In genomic region chr14:99063091-99063490, GRCm38 (mm10) we compare ENCODE assay signal across 20 mouse cellular contexts. TPM values are rescaled to one million over a fixed set of nuclear protein-coding genes. Genes with fewer than 3 reads are reported as not detected.
DNase-seq lines count a peak whose midpoint lies in the region; ATAC-seq lines count a peak whose summit lies in the region.
"Had no signal": no experiment of that assay in that cellular context is flagged by ENCODE, and none has a peak within 500 bp of the region (broad histone marks: within the 10 kb centered on the region; RNA-seq: fewer than 3 reads in every experiment).

No protein-coding gene starts in this region.

- intact Hi-C loops in left cerebral cortex, postnatal 25 days (cut with DNase I) = no loop called here

- 0 out of 2 replicates have a peak, but pooled peaks have one; percentile 30 for ATAC-seq in megakaryocyte-erythroid progenitor cell, adult 5-6 weeks (replicated peaks; ENCODE audit: low FRiP score, low TSS enrichment, poor library complexity, severe bottlenecking)
- ATAC-seq: activated CD4-positive, CD25-positive, alpha-beta regulatory T cell, adult 4 months; CD4-positive, CD25-positive, alpha-beta regulatory T cell, adult 4 months; forebrain, embryonic 14.5 days; forebrain, embryonic 16.5 days had no signal

- peak; percentile 51 for DNase-seq in 3T3-L1 (ENCODE audit: low read depth, low spot score)
- peak; percentile 25 for DNase-seq in Muller cell, postnatal 12 days (ENCODE audit: inconsistent ontology term)
- DNase-seq in cerebellum, postnatal 25 days = no peak
- no peak for DNase-seq in right cerebral cortex, postnatal 4 days
- no peak for DNase-seq in left cerebral cortex, postnatal 25 days (ENCODE audit: low spot score in 2 of 2)
- DNase-seq: adrenal gland, adult 8-10 months; adrenal gland, postnatal 14 days; adrenal gland, postnatal 36 days; B cell, adult 2 months; cerebellum, adult 11-12 months; cerebellum, adult 2 months; cerebellum, adult 9-10 months; cerebellum, postnatal 10 days; cerebellum, postnatal 36 days; embryo, embryonic 11 days had no signal

RNA-seq across cellular contexts. Expression of gene Bora, which starts 17.1 kb away (rescaled TPM):
- 80.4 and 93.7 TPM in 2 replicates for total RNA-seq in megakaryocyte-erythroid progenitor cell, adult 5-6 weeks (2014; fragmentation: Nextera tagmentation)
- total RNA-seq in megakaryocyte-erythroid progenitor cell, adult 5-6 weeks (2017) = 82.5 and 90.6 TPM in 2 replicates
- 1 to 10 TPM; 1.9 to 3.3 TPM for total RNA-seq in left cerebral cortex, postnatal 25 days (2021)

RNA-seq across cellular contexts. Expression of gene Mzt1, which starts 17.2 kb away (rescaled TPM):
- total RNA-seq in megakaryocyte-erythroid progenitor cell, adult 5-6 weeks (2014; fragmentation: Nextera tagmentation) = 63.8 and 87.8 TPM in 2 replicates
- total RNA-seq in megakaryocyte-erythroid progenitor cell, adult 5-6 weeks (2017) = 70.9 and 73.3 TPM in 2 replicates
- total RNA-seq in left cerebral cortex, postnatal 25 days (2021) = 10 to 100 TPM; 60.0 to 71.3 TPM

RNA-seq across cellular contexts. Expression of gene Pibf1, which starts 36.1 kb away (rescaled TPM):
- 22.5 and 26.2 TPM in 2 replicates for total RNA-seq in megakaryocyte-erythroid progenitor cell, adult 5-6 weeks (2014; fragmentation: Nextera tagmentation)
- total RNA-seq in megakaryocyte-erythroid progenitor cell, adult 5-6 weeks (2017) = 41.6 and 57.4 TPM in 2 replicates
- total RNA-seq in left cerebral cortex, postnatal 25 days (2021) = 10 to 100 TPM; 13.5 to 13.9 TPM

RNA-seq across cellular contexts. Expression of gene Dis3, which starts 36.5 kb away (rescaled TPM):
- 62.6 and 63.2 TPM in 2 replicates for total RNA-seq in megakaryocyte-erythroid progenitor cell, adult 5-6 weeks (2014; fragmentation: Nextera tagmentation)
- 63.8 and 121 TPM in 2 replicates for total RNA-seq in megakaryocyte-erythroid progenitor cell, adult 5-6 weeks (2017)
- total RNA-seq in left cerebral cortex, postnatal 25 days (2021) = 10 to 100 TPM; 16.1 to 16.7 TPM

Comparison
In these comparisons a context has a peak if more than half of its experiments do, and no peak if none do; other contexts are left out.
1. DNase-seq: peak in 3T3-L1 (single experiment) and Muller cell, postnatal 12 days (single experiment); none in cerebellum, postnatal 25 days (0 of 2), right cerebral cortex, postnatal 4 days (single experiment) and left cerebral cortex, postnatal 25 days (0 of 2).
2. RNA of gene Bora, which starts 17.1 kb away (total RNA-seq): 80.4 to 93.7 TPM in megakaryocyte-erythroid progenitor cell, adult 5-6 weeks; 1.9 to 3.3 TPM in left cerebral cortex, postnatal 25 days; every median in the first group is over 10 times any median in the second.